Mouse (Mus musculus): ENCODE results near the gene Gm42906.

DNA sequence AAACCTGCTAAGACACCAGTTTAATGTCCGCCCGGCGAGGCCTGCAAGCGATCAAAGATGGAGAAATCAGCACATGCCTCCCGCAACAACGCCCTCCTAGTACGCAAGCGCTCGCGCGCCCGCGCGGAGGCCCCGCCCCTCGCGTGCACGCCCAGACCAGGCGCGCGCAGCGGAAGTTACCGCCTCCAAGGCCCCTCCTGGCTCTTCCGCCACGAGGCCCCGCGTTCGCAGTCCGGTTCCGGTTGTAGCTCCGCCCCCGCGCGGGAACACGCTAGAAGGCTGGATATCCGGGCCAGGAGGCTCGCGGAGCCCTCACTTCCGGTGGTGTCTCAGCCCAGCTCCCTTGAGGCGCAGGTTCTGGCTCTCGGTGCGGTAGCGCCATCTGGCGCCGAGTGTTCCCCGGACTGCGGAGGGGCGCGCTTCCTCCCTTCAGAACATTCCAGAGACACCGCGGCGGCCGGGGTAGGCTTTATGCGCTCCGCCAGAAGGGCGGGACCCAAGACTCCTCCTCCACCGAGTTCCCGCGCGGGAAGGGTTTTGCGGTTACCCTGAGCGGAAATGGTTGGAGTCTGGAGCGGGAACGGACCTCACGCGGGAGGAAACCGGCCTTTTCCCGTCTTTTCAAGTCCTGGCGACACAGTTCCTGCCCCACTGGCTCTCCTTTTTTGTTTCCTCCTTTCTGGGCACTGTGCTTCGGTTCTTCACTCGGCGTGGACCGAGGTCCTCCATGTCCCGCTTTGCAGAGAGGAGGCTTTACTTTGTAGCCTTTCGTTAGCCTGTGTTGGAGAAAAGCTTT, 59.4 kb downstream of the Gm42906 start:
- TF ChIP-seq CTCF (IDR thresholded peaks at IDR 0.05; ENCODE audit: extremely low read depth, insufficient read length, insufficient replicate concordance, low read depth, low read length) (peak; percentile 72), POLR2A (IDR thresholded peaks at IDR 0.05; ENCODE audit: low read depth, low read length) (peak; percentile 82)
